Mouse (Mus musculus) brain, embryonic 14.5 days (tissue): ENCODE measurements at regions not wholly inside any gene's neighbourhood (a gene's known extent, or its start where the extent isn't known, plus 50 kb on each side); places are given as distances from the start of the nearest gene placed in this dataset.

Experiments used
- CTCF ChIP-seq: fragments of 200-500 bp; IDR thresholded peaks from 2 replicates; pipeline ENCODE4 v1.5.1; 2012; ENCODE audit warnings: inconsistent platforms, mild to moderate bottlenecking, moderate library complexity, borderline replicate concordance; ENCODE audit not compliant: insufficient read depth, insufficient read length; ENCODE audit errors: extremely low read depth
- POLR2A ChIP-seq: fragments of 200-500 bp; IDR thresholded peaks from 2 replicates; pipeline ENCODE4 v1.6.1; 2012; ENCODE audit warnings: mild to moderate bottlenecking, inconsistent platforms, borderline replicate concordance; ENCODE audit not compliant: poor library complexity, insufficient read depth, insufficient read length, severe bottlenecking; ENCODE audit errors: extremely low read depth

- no peak for TF ChIP-seq CTCF
- TF ChIP-seq POLR2A = no peak
Observed at GRCm38 (mm10) chr16:50700123-50700522, 109.2 kb upstream of the Ccdc54 start.
